In the genomic region with DNA sequence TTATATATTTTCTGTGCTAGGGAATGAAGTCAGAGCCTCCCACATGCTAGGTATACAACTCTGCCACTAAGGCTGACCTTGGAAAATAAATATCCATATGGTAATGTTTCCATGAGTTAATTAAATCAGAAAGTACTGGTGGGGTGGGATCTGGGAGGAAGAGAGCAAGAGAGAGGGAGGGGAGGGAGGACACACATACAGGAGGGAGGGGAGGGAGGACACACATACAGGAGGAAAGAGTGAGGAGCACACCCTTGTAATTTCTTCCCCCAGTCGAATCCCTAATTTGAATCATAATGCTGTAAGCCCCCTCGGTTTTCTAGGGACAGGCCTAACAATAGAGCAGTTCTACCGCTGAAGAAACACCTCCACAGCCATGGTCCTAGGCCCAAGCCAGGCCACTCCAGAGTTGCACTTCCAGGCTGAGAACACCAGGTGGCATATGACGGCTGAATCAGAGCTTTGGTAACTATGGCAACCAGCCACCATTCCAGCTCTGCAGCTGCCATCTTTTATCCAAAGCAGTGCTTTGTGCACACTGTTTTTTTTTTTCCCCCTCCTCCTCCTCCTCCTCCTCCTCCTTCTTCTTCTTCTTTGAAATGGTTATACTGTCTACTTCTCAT, we compare ENCODE assay signal across 8 mouse cellular contexts. TPM values are rescaled to one million over a fixed set of nuclear protein-coding genes. Genes with fewer than 3 reads are reported as not detected.
A peak's percentile ranks its signal among the peaks of the same experiment; 100 is the strongest.
DNase-seq lines count a peak whose midpoint lies in the region; ATAC-seq and TF ChIP-seq lines count a peak whose summit lies in the region.

No protein-coding gene starts in this region.

- H3K27me3 ChIP-seq in kidney, adult 2 months (replicated peaks; ENCODE audit: control insufficient read depth, insufficient read depth, low read length) = no peaks in the 10 kb centered on the region
- no peaks in the 10 kb centered on the region for H3K27me3 ChIP-seq in limb, embryonic 10.5 days (ENCODE audit: low read depth, poor library complexity, severe bottlenecking)
- H3K27me3 ChIP-seq in spleen, adult 2 months (ENCODE audit: control insufficient read depth, insufficient read depth, low read length) = no peaks in the 10 kb centered on the region

- no peak overlapping the region for H3K27ac ChIP-seq in kidney, adult 2 months (ENCODE audit: insufficient read depth, low read depth, low read length)
- H3K27ac ChIP-seq in limb, embryonic 10.5 days = peak overlapping the region; percentile 70; the same call in 1 of the 2 replicates
- no peak overlapping the region for H3K27ac ChIP-seq in spleen, adult 2 months (ENCODE audit: insufficient read depth, low read length)

- peak; percentile 89 for TF ChIP-seq CTCF in kidney, adult 2 months (conservative IDR thresholded peaks at IDR 0.05; ENCODE audit: insufficient read depth, insufficient read length, low read depth, low read length)
- peak; percentile 74; the same call in 1 of the 2 replicates for TF ChIP-seq CTCF in spleen, adult 2 months (IDR thresholded peaks at IDR 0.05; ENCODE audit: extremely low read depth, insufficient read depth, insufficient read length, insufficient replicate concordance)

- no peak for TF ChIP-seq POLR2A in kidney, adult 2 months (IDR thresholded peaks at IDR 0.05; ENCODE audit: low read depth, low read length)
- TF ChIP-seq POLR2A in spleen, adult 2 months (IDR thresholded peaks at IDR 0.05; ENCODE audit: low read depth, low read length) = no peak

- H3K9me3 ChIP-seq in limb, embryonic 10.5 days (replicated peaks) = no peaks in the 10 kb centered on the region

- no peaks in the 10 kb centered on the region for H3K36me3 ChIP-seq in kidney, adult 2 months (ENCODE audit: control insufficient read depth, insufficient read depth, low read length)
- H3K36me3 ChIP-seq in limb, embryonic 10.5 days = no peaks in the 10 kb centered on the region
- H3K36me3 ChIP-seq in spleen, adult 2 months (ENCODE audit: control insufficient read depth, insufficient read depth, low read length) = no peaks in the 10 kb centered on the region

- WGBS in kidney, adult 2 months = 36% methylated on average over 4 of the region's 4 CpGs
- 34% methylated on average over 4 of the region's 4 CpGs for WGBS in limb, embryonic 10.5 days
- 45% methylated on average over 4 of the region's 4 CpGs for WGBS in spleen, adult 2 months

- DNase-seq in B cell, adult 2 months = peak; percentile 77 to 80
- peak; percentile 79 for DNase-seq in adrenal gland, adult 2 months
- DNase-seq in embryo, embryonic 10.5 days (ENCODE audit: low spot score) = peak; percentile 96
- DNase-seq in gastrocnemius, postnatal 25 days = peak; percentile 41
- peak; percentile 82 for DNase-seq in kidney, adult 2 months
- peak; percentile 79 for DNase-seq in limb, embryonic 10.5 days (ENCODE audit: low spot score)
- peak; percentile 50 to 66 for DNase-seq in spleen, adult 2 months (ENCODE audit: low read depth in 1 of 2, low spot score in 2 of 2)

- H3K4me3 ChIP-seq in kidney, adult 2 months (ENCODE audit: insufficient read depth, low read depth, low read length) = no peak overlapping the region
- H3K4me3 ChIP-seq in limb, embryonic 10.5 days = no peak overlapping the region
- no peak overlapping the region for H3K4me3 ChIP-seq in spleen, adult 2 months (ENCODE audit: extremely low read depth, insufficient read depth, insufficient read length)

- H3K4me1 ChIP-seq in kidney, adult 2 months (ENCODE audit: control insufficient read depth, insufficient read depth, low read length) = peaks cover 7% of the 10 kb centered on the region; the same call in 1 of the 2 replicates
- H3K4me1 ChIP-seq in limb, embryonic 10.5 days = peaks cover 16% of the 10 kb centered on the region
- H3K4me1 ChIP-seq in spleen, adult 2 months (ENCODE audit: control insufficient read depth, insufficient read depth, insufficient read length) = peaks cover 5% of the 10 kb centered on the region; the same call in 1 of the 2 replicates

- ATAC-seq in monocyte, adult 5-6 weeks (replicated peaks; ENCODE audit: insufficient number of reproducible peaks, low FRiP score, low TSS enrichment, poor library complexity, severe bottlenecking) = peak; percentile 91

RNA-seq across cellular contexts. Expression of a gene that starts 59.5 kb away (rescaled TPM):
- 1,000 to 10,000 TPM in 1 of 2 experiments, under 1 TPM in 1; 0.35 to 2,407 TPM for total RNA-seq in adrenal gland, adult 2 months (2021)
- polyA plus RNA-seq in adrenal gland, adult 2 months (2012; rRNA removed) = 81.8 and 163 TPM in 2 replicates
- total RNA-seq in gastrocnemius, postnatal 25 days (2021) = not detected
- polyA plus RNA-seq in kidney, adult 2 months (2012; rRNA removed) = 18.7 and 19.1 TPM in 2 replicates
- not detected in 2 replicates for polyA plus RNA-seq in limb, embryonic 10.5 days (2016; fragmentation: Nextera tagmentation; extraction: Ambion mirVana)
- total RNA-seq in monocyte, adult 5-6 weeks (2017) = not detected in 3 replicates
- not detected in 2 replicates for polyA plus RNA-seq in spleen, adult 2 months (2012; rRNA removed)

Comparison
In these comparisons a context has a peak if more than half of its experiments do, and no peak if none do; other contexts are left out.
1. DNase-seq: peak in every context shown above with its lines; median percentile 96 in embryo, embryonic 10.5 days; 82 in kidney, adult 2 months; 79 in adrenal gland, adult 2 months; 79 in limb, embryonic 10.5 days; 78 in B cell, adult 2 months; 58 in spleen, adult 2 months; 41 in gastrocnemius, postnatal 25 days.
2. RNA of a gene that starts 59.5 kb away (polyA plus RNA-seq): 81.8 to 163 TPM in adrenal gland, adult 2 months and 18.7 to 19.1 TPM in kidney, adult 2 months; not detected in spleen, adult 2 months and not detected in limb, embryonic 10.5 days; every median in the first group is over 10 times any median in the second.